Mouse (Mus musculus) heart, adult 2 months (tissue): ENCODE measurements around the gene Lpin2.

Experiments used
- CTCF ChIP-seq: fragments of 200-600 bp; IDR thresholded peaks from 2 replicates; pipeline ENCODE4 v1.8.1; 2022; ENCODE audit warnings: antibody characterized with exemption, mild to moderate bottlenecking, moderate library complexity
- EP300 ChIP-seq: fragments of 200-500 bp; IDR thresholded peaks from 2 replicates; pipeline ENCODE4 v1.6.1; 2011; ENCODE audit warnings: low read depth, low read length, control low read depth; ENCODE audit not compliant: insufficient read depth

GRCm38 (mm10) chr17:71224521-71224920, 42.2 kb downstream of the Lpin2 start:
- no peak for TF ChIP-seq CTCF
- no peak for TF ChIP-seq EP300
